Mouse (Mus musculus): ENCODE data around the gene Neb. TPM values are rescaled to one million over a fixed set of nuclear protein-coding genes. Genes with fewer than 3 reads are reported as not detected.
A peak's percentile ranks its signal among the peaks of the same experiment; 100 is the strongest.

Neb gene
- total RNA-seq (2015): 0.02 TPM in 1 of 2 replicates, not detected in the other
- 0.29 and 1.0 TPM in 2 replicates for total RNA-seq (2017)

GRCm38 (mm10) chr2:52378448-52378804 is at the start of gene Neb:
TSS of gene Neb (minus strand) at chr2:52378474.
- ATAC-seq (replicated peaks; ENCODE audit: poor library complexity): peak; percentile 83

GRCm38 (mm10) chr2:52427383-52427782 is 49.1 kb upstream of the Neb start:
- no peak for ATAC-seq (replicated peaks; ENCODE audit: poor library complexity)

GRCm38 (mm10) chr2:52426041-52426440 is 47.8 kb upstream of the Neb start:
- ATAC-seq (replicated peaks; ENCODE audit: poor library complexity): no peak

GRCm38 (mm10) chr2:52425523-52425795 is 47.2 kb upstream of the Neb start:
- ATAC-seq (replicated peaks; ENCODE audit: poor library complexity): no peak

GRCm38 (mm10) chr2:52424747-52425522 is 46.7 kb upstream of the Neb start, which contains the start of gene Arl5a:
TSS of gene Arl5a (minus strand) at chr2:52424901.
- peak; percentile 91 for ATAC-seq (replicated peaks; ENCODE audit: poor library complexity)

DNA sequence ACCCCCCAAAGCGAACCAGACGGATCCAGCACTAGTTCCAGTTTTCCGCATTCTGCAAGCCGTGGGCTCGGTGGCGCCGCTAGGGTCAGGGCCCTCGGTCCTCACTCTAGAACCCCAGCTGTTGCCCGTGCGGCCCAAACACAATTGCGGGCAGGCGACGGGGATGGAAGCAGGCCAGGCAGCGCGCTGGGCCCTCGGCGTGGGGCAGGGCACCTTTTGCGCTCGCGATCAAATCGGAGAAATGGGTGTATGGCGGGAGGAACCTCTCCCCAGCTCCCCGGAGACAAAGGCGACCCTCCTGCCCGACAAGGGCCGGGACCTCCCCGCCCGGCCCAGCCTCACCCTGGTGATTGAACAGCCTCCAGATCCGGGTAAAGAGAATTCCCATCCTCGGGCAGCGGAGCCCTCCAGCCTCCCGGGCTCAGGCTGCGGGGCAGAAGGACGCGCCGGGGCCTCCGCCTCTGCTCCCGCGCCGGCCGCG is 46.0 kb upstream of the Neb start:
- ATAC-seq (replicated peaks; ENCODE audit: poor library complexity): peak; percentile 22

- no peak for ATAC-seq (replicated peaks; ENCODE audit: poor library complexity)
These were observed 45.5 kb upstream of the Neb start for GRCm38 (mm10) chr2:52423611-52424247.

- no peak for ATAC-seq (replicated peaks; ENCODE audit: poor library complexity)
These were observed 44.8 kb upstream of the Neb start for GRCm38 (mm10) chr2:52422871-52423610.

GRCm38 (mm10) chr2:52421197-52421596 is 42.9 kb upstream of the Neb start:
- no peak for ATAC-seq (replicated peaks; ENCODE audit: poor library complexity)

DNA sequence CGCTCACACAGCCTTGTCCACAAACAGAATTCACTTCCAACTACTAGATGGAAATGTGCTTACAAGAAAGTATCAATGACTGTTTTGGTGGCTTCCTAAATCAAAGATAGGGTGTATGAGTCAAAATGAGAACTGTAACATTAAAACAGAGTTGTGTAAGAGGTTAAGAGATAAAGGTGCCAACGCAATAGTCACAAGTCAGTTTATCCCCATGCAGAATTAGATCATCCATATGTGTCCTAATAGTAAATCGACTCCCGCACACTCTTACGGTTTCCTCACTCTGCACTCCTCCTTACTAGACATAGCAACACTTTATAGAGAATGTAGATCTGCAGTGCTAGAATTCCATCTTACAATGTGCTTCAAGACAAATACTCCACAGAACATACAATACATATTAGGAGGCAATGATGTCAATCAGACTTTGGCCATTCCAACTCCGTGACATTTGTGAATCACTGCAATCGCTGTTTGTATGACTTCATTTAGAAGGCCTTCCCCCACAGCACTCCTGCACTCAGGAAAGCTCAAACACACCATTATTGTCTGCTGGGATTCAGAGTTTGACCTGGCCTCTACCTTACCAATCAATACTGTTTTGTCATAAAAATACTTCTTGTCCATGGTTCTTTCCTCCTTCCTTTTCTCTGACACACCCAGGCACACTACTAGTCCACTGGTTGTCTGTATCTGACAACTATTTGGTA is 41.9 kb upstream of the Neb start:
- no peak for ATAC-seq (replicated peaks; ENCODE audit: poor library complexity)

DNA sequence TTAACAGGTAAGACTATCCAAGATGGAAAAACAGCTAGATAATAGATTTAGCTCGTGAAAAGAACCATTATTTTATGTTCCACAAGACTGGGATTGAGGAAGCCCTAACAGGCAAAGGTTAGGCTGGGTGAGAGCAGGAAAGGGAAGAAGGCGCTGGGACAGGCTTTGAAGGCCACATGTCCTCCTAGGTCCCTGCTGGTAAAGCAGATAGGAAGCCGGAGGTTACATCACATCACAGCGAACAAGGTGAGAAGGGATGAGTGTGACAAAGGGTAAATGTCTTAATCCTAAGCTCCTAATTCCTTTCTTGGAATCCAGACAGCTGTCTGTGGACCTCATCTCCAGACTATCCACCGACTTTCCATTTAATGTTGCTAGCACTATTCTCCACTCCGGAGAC is 41.0 kb upstream of the Neb start:
- ATAC-seq (replicated peaks; ENCODE audit: poor library complexity): peak; percentile 38; the same call in 1 of the 2 replicates

- no peak for ATAC-seq (replicated peaks; ENCODE audit: poor library complexity)
These were observed 34.3 kb upstream of the Neb start for GRCm38 (mm10) chr2:52412524-52413037.

DNA sequence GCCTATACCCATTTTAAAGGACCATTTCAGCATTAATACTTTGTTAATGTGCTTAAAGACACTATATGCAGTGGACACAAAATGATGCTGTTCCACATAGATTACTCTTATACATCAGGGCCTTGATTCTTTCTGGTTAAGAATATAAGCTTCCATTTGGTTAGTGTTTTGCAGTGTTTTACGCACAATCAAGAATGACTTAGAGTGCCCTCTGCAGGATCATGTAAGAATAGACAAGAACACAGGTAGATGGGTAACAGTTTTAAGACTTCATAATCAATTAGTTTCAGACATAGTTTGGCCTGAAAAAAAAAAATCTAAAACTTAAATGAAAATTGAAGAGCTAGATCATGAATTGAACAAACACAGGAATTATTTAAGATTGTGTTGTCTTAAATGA is 28.2 kb upstream of the Neb start:
- ATAC-seq (replicated peaks; ENCODE audit: poor library complexity): peak; percentile 60; the same call in 1 of the 2 replicates

GRCm38 (mm10) chr2:52405238-52405637 is 27.0 kb upstream of the Neb start:
- no peak for ATAC-seq (replicated peaks; ENCODE audit: poor library complexity)

DNA sequence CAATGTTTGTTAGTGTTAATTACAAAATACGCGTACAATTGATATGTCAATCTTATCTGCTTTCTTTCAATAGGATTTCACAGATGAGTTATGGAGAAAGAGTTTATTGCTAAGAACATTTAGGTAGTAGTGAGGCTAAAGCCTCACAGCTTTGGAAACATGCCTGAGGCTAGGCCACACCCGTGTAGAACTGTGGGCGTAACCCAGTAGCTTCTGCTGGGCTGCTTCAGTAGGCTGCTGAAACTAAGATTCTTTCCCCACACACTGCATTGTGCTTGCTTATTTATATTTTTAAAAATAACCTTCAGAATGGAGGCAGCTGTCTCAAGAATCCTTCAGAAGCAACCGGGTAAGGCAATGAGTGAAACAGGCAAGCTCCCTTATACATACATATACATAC is 16.3 kb upstream of the Neb start:
- ATAC-seq (replicated peaks; ENCODE audit: poor library complexity): peak; percentile 50; the same call in 1 of the 2 replicates

- ATAC-seq (replicated peaks; ENCODE audit: poor library complexity): no peak
These were observed 12.2 kb upstream of the Neb start for GRCm38 (mm10) chr2:52390415-52390975.

- ATAC-seq (replicated peaks; ENCODE audit: poor library complexity): no peak
These were observed 11.7 kb upstream of the Neb start for GRCm38 (mm10) chr2:52389975-52390374.

DNA sequence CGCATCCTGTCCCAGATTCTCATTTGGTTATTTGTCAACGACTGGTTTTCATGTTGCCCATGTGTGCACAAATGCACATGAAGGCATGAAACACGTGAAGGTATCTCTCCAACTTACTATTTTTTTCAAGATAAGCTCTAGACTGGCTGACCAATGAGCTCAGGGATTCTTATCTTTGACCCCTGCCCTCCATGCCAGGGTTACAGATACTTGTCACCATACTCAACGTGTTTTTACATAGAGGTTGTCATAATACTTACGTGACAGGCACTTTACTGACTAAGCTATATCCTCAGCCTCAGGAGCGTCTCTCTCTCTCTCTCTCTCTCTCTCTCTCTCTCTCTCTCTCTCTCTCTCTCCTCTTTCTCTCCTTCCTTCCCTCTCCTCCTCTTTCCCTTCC is 8.2 kb upstream of the Neb start:
- no peak for ATAC-seq (replicated peaks; ENCODE audit: poor library complexity)

DNA sequence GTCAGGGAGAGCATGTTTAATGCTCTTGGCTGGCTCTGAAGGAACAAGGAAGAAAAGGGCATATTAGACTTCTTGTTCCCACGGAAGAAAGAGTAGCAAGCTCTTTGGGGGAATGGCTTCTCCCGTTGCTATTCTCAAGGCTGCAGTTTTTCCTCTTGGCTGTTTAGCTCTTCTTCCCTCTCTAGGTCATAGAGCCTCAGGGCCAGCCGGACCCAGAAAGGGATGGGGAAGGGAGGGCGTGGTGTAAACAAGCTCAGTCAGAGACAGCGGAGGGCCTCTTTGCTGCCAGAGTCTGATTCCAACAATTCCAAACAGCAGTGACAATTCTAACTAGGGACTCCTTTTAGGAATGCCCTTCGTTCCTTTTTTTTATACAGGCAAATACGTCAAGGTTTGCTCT is 7.8 kb upstream of the Neb start:
- ATAC-seq (replicated peaks; ENCODE audit: poor library complexity): no peak

DNA sequence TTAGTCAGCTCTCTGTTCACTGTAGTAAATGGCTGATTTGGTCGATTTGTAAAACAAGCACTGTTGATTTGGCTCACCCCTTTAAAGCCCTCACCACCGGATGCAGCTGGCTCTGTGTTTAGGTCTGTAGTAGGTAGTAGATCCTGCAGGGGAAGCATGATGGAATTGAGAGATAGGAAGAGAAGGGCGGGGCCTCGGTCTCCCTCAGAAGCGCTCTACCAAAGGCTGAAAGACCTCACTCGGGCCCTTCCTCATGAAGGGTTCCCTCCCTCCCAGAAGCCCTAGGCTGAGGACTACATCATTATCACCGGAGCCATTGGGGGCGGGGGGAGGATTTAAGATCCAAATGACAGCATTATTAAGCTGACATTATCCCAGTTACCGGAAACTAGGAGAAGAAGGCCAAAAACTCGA is 581 bp upstream of the Neb start:
- peak; percentile 93 for ATAC-seq (replicated peaks; ENCODE audit: poor library complexity)
